Mouse (Mus musculus) small intestine, adult 2 months (tissue): Measurements from ENCODE around the gene Gm20489. TPM values are rescaled to one million over a fixed set of nuclear protein-coding genes. Genes with fewer than 3 reads are reported as not detected.

Experiments used
- H3K27ac ChIP-seq: fragments of 200-500 bp; 2 replicates; pipeline ENCODE4 v1.5.1; 2012; ENCODE audit warnings: low read depth, low read length, control low read depth, inconsistent platforms; ENCODE audit not compliant: insufficient read depth
- H3K27me3 ChIP-seq: fragments of 200-500 bp; 2 replicates; pipeline ENCODE4 v1.6.1; 2012; ENCODE audit warnings: mild to moderate bottlenecking, moderate library complexity, low read length, inconsistent platforms; ENCODE audit not compliant: control insufficient read depth, insufficient read depth
- H3K36me3 ChIP-seq: fragments of 200-500 bp; 2 replicates; pipeline ENCODE4 v1.6.1; 2012; ENCODE audit warnings: mild to moderate bottlenecking, low read length, control low read depth, inconsistent platforms; ENCODE audit not compliant: control insufficient read depth, insufficient read depth
- H3K4me1 ChIP-seq: fragments of 200-500 bp; 2 replicates; pipeline ENCODE4 v1.6.1; 2012; ENCODE audit warnings: low read length, inconsistent platforms, mixed read lengths; ENCODE audit not compliant: control insufficient read depth, insufficient read depth, insufficient read length
- H3K4me3 ChIP-seq: fragments of 200-500 bp; 2 replicates; pipeline ENCODE4 v1.5.1; 2012; ENCODE audit warnings: low read depth, mild to moderate bottlenecking, control low read depth, inconsistent platforms, low read length, moderate library complexity
- CTCF ChIP-seq: fragments of 200-500 bp; IDR thresholded peaks from 2 replicates; pipeline ENCODE4 v1.5.1; 2012; ENCODE audit warnings: low read depth, mild to moderate bottlenecking, control low read depth, inconsistent platforms, low read length, moderate library complexity, mixed read lengths; ENCODE audit not compliant: insufficient replicate concordance, insufficient read length; ENCODE audit errors: extremely low read depth
- POLR2A ChIP-seq: fragments of 200-500 bp; IDR thresholded peaks from 2 replicates; pipeline ENCODE4 v1.6.1; 2012; ENCODE audit warnings: low read depth, mild to moderate bottlenecking, control low read depth, inconsistent platforms, low read length, moderate library complexity
- WGBS: fragments of 180-500 bp; shearing (Covaris S2); methylation state at CpG from one replicate; pipeline ENCODE4 v1.1.7; 2018; 5-methylcytosine and 5-hydroxymethylcytosine counted together
- polyA plus RNA-seq: library from polyadenylated mRNA; depleted of rRNA; stranded (reverse); fragments of >200 nt; gene quantifications from 2 replicates; pipeline ENCODE4 v1.2.3, GENCODE M21; 2012; rRNA removed

Gene Gm20489
- not detected in 2 replicates for polyA plus RNA-seq

- WGBS: 59% methylated on average over 3 of the region's 3 CpGs
- H3K27me3 ChIP-seq: no peaks in the 10 kb centered on the region
- H3K4me3 ChIP-seq: peak within 1 kb of the TSS; percentile 45
Measured at GRCm38 (mm10) chrX:101268755-101269124, at the start of gene Gm20489. TSS of gene Gm20489 (minus strand) at chrX:101269023.

GRCm38 (mm10) chrX:101313625-101314359 is 45.0 kb upstream of the Gm20489 start:
- Histone ChIP-seq H3K36me3 (no peaks in the 10 kb centered on the region), H3K4me3 (no peak overlapping the region), H3K27me3 (no peaks in the 10 kb centered on the region), H3K27ac (no peak overlapping the region), H3K4me1 (no peaks in the 10 kb centered on the region)
- WGBS: 42% methylated on average over 6 of the region's 6 CpGs
- no peak for TF ChIP-seq POLR2A
- TF ChIP-seq CTCF: no peak

More at GRCm38 (mm10) chrX:101268755-101269124, at the start of gene Gm20489:
- Histone ChIP-seq H3K27ac (peak within 1 kb of the TSS; percentile 79), H3K36me3 (no peaks in the 10 kb centered on the region), H3K4me1 (peaks cover 4% of the 10 kb centered on the region; the same call in 1 of the 2 replicates)
- TF ChIP-seq POLR2A (no peak), CTCF (no peak)

GRCm38 (mm10) chrX:101309299-101309698 is 40.5 kb upstream of the Gm20489 start:
- Histone ChIP-seq H3K4me3 (no peak overlapping the region), H3K27ac (no peak overlapping the region), H3K36me3 (no peaks in the 10 kb centered on the region), H3K27me3 (no peaks in the 10 kb centered on the region), H3K4me1 (no peaks in the 10 kb centered on the region)
- TF ChIP-seq POLR2A: no peak
- no peak for TF ChIP-seq CTCF
- 88% methylated on average over 5 of the region's 5 CpGs for WGBS

- Histone ChIP-seq H3K27me3 (no peaks in the 10 kb centered on the region), H3K4me3 (no peak overlapping the region), H3K4me1 (no peaks in the 10 kb centered on the region), H3K27ac (no peak overlapping the region), H3K36me3 (no peaks in the 10 kb centered on the region)
- WGBS: 72% methylated on average over 2 of the region's 2 CpGs
- TF ChIP-seq CTCF (no peak), POLR2A (no peak)
Measured at GRCm38 (mm10) chrX:101304646-101305045, 35.8 kb upstream of the Gm20489 start.

DNA sequence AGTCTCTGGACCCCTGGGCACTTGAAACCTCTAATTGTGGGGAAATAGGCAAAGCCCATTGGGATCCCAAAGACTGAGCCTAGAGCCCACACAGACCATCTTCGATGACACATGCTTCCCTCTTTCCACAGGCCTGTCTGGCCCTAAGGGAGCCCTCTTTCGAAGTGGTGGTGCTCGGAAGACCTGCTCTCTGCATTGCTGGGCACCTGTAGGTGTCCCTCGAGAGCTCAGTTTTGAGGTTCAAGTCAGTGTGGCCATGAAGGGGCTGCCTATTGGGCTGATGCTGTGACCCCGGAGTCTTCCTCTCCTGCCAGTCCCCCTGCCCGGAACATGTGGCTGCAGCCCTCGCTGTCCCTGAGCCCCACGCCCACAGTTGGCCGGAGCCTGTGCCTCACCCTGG is 32.8 kb upstream of the Gm20489 start:
- 85% methylated on average over 9 of the region's 9 CpGs for WGBS
- TF ChIP-seq POLR2A (no peak), CTCF (no peak)
- H3K36me3 ChIP-seq: peaks cover 4% of the 10 kb centered on the region; the same call in 1 of the 2 replicates
- 0 out of 2 replicates have a peak, but pooled peaks cover 2% of the 10 kb centered on the region for H3K4me1 ChIP-seq
- no peaks in the 10 kb centered on the region for H3K27me3 ChIP-seq
- H3K4me3 ChIP-seq: no peak overlapping the region
- H3K27ac ChIP-seq: no peak overlapping the region

GRCm38 (mm10) chrX:101300427-101301030 is 31.7 kb upstream of the Gm20489 start:
- TF ChIP-seq CTCF (no peak), POLR2A (no peak)
- H3K4me3 ChIP-seq: no peak overlapping the region
- H3K4me1 ChIP-seq: 0 out of 2 replicates have a peak, but pooled peaks cover 2% of the 10 kb centered on the region
- no peaks in the 10 kb centered on the region for H3K27me3 ChIP-seq
- no peak overlapping the region for H3K27ac ChIP-seq
- peaks cover 8% of the 10 kb centered on the region; the same call in 1 of the 2 replicates for H3K36me3 ChIP-seq
- WGBS: 44% methylated on average over 13 of the region's 13 CpGs

- TF ChIP-seq POLR2A: no peak
- TF ChIP-seq CTCF: no peak
- Histone ChIP-seq H3K4me3 (peak overlapping the region; percentile 38; the same call in 1 of the 2 replicates), H3K27ac (no peak overlapping the region), H3K36me3 (peaks cover 10% of the 10 kb centered on the region; the same call in 1 of the 2 replicates), H3K4me1 (0 out of 2 replicates have a peak, but pooled peaks cover 2% of the 10 kb centered on the region), H3K27me3 (no peaks in the 10 kb centered on the region)
- WGBS: 44% methylated on average over 13 of the region's 13 CpGs
Measured at GRCm38 (mm10) chrX:101299473-101300426, 30.9 kb upstream of the Gm20489 start.
